Mouse (Mus musculus) heart, postnatal 0 days (tissue): Measurements from ENCODE around the gene Ssmem1.

Experiments used
- CTCF ChIP-seq: IDR thresholded peaks from 2 replicates; pipeline ENCODE4 v1.5.1; 2016; ENCODE audit warnings: antibody characterized with exemption, control low read depth, low read depth
- EP300 ChIP-seq: IDR thresholded peaks from 2 replicates; pipeline ENCODE4 v1.6.1; 2016; ENCODE audit warnings: antibody characterized with exemption, low read depth

DNA sequence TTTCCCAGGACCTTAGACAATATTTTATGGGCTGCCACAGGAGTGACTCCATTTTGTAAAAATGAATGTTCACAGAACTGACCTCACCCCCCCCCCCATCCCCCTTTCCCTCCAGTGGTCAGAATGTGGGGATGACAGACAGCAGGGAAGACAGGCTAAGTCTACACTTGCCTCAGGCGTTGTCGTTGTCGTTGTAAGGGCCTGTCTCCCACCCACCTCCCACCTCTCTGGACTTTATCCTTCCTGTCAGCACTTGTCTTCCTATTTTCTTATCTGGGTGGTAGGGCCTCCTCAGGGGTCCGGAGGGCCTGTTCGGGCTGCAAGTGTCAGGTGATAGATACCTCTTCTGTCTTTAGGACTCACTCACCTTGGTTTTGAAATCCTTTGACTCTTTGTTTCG is 32.6 kb downstream of the Ssmem1 start:
- TF ChIP-seq EP300: no peak
- TF ChIP-seq CTCF: no peak
